Mouse (Mus musculus) testis, postnatal 10 days (tissue): Measurements from ENCODE around the gene Zbtb2.

Source experiments
- DNase-seq: peaks from one replicate; pipeline ENCODE4 v3.0.0; 2021; ENCODE audit warnings: low spot score

The Zbtb2 gene

DNA sequence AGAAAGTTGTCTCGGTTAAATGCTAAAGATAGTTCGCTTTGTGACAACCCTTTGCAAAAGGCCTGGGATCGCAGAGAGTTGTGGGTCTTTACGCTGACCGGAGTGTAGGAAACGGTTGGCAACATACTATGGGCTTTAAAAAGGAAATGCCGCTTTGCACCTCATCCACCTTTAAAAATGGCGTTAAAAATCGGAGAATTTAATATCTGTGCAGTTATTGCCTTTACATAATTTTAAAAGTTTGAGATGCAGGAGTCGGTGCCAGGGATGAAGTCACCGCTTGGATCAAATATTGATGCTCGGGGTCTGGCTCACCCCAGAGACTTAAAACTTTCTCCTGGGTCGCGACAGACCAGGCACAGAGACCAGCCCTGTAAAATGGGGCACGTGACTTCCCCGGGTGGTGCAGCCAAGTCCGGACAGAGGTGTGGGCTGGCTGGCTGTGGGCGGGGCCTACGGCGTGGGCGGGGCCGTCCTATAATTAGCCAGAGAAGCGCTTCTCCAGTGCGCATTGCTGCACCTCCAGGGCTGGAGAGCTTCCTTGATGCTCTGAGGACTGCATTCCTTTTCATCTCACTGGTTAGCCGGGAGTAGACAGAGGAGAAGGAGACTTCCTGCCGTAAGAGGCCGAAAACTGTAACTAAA lies 53.7 kb downstream of the Zbtb2 start:
- DNase-seq, result peak; percentile 89

DNA sequence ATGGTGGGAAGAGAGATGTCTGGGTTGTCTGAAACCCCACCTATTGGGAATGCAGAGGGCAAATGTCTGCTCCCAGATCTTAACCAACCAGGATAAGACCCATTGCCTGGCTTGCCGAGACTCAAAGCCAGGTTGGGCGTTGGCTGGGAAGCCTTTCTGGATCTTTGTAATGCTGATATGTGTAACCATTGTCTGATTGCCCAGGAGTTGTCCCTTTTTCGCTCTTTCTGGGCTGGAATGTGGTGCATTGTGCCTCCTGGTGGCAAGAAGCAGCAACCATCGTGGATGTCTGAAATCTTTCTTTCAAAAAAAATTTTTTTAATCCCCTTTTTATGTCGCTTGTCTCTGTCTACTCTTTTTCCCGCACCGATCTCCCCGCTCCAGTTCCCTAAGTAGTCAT lies 54.6 kb downstream of the Zbtb2 start:
- peak; percentile 66 for DNase-seq

DNA sequence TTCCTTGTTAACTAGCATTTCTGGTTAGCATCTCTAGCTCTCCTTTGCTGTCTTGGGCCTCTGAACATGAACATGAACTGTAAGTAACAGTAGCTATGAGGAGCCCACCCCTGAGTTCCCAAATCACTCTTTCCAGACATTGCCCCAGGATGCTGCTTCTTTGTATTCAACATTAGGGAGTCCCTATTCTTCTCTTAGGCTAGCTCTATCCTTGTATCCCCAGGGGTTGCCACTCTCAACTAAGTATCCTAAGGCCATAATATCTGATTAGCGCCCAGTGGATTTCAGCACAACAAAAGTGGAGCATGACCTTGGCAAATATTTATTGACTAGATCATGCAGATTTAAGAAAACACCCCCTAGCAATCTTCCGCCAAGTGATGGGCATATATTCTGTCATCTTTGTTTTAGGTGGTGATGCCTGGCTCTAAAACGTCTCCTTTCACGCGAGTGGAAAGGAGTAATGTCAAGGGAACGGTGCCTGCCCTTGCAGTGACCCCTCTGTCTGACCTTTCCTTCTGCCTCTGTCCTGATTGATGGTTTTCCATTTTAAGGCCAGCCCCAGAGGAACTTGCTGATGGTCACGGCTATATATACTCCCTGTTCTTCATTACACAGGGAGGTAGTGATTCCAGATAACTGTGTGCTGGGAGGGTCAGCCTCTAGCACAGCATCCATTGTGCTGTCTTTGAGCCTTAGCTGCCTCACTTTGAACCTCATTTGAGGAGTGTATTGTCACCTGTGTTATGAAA lies 55.5 kb downstream of the Zbtb2 start:
- DNase-seq, result no peak

DNA sequence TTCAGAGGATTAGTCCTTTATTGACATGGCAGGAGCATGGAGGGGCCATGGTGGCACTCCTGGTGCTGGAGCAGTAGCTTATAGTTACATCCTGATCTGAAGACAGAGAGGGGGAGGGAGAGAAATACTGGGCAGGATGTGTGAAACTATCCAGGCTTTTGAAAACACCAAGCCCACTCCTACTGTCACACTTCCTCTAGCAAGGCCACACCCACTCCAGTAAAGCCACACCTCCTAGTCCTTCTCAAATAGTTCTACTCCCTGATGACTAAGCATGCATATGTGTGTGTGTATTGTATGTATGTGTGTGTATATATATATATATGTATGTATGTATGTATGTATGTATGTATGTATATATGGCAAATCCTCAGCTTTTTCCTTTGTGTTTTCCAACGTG lies 60.2 kb downstream of the Zbtb2 start:
- no peak for DNase-seq

DNA sequence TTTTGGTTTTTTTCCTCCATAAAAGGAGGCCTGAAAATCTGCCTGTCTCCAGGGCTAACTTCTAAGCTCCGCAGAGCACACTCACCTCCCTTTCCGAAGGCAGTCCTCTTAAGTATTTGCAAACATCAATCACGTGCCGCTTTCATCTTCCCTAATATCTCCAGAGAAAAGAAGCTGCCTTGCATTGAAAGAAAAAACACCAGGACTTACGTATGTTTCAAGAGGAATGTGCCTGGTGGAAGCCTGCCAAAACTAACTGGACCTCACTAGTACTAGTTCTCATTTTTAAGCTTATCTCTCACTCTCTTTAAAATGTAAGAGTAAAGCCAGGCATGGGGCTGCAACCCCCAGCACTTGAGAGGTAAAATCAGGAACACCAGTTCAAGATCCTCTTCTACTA lies 62.3 kb downstream of the Zbtb2 start:
- DNase-seq, result no peak

DNA sequence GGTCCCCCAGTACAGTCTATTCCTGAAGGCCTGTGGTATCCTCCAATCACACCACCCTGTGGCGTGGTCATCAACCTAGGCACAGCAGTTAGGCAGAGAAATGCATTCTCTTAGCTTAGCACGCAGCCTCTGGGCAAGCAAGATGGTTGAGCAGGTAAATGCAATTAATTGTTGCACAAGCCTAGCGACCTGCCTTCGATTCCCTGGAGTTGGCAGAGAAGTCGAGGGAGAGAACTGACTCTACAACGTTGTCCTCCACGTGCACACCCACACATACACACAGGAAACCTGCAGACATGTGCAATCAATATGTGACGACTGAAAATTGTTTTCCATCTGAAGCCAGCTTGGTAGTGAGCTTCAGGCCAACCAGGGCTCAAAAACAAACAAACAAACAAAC lies 64.0 kb downstream of the Zbtb2 start:
- no peak for DNase-seq
